Mouse (Mus musculus): ENCODE measurements around the gene Erc2. TPM values are rescaled to one million over a fixed set of nuclear protein-coding genes. Genes with fewer than 3 reads are reported as not detected.

The Erc2 gene
- polyA plus RNA-seq, 1 experiment: 0.53 TPM

DNA sequence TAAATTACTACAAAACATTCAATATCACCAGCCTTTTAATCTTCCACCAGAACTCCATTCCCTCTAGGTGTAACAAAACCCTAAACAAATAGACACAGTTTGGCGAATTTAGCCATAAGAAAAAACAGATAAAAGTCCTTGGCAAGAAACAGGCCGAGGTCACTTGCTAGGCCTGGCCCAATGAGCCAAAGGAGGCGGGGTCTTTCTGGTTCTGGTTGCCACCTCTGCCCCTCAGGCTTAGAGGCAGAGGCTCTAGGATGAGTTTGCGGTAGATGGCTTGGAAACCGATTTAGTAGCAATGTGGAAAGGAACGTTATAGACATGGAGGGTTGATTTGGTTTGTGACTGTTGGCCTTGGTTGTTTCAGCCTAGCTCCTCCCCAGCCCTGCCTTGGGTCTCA is 52.8 kb downstream of the Erc2 start:
- H3K27me3 ChIP-seq (ENCODE audit: control insufficient read depth, insufficient read depth, insufficient read length): no peaks in the 10 kb centered on the region
- H3K4me3 ChIP-seq: no peak overlapping the region
- no peaks in the 10 kb centered on the region for H3K79me2 ChIP-seq (ENCODE audit: control insufficient read depth, insufficient read depth)
- no peak for TF ChIP-seq MYOG (IDR thresholded peaks at IDR 0.05; ENCODE audit: control insufficient read depth in 1 of 3, insufficient read depth in 1 of 3, insufficient read length in 2 of 3, low read depth in 2 of 3)
- TF ChIP-seq E2F4 (IDR thresholded peaks at IDR 0.05; ENCODE audit: insufficient read depth): no peak
- TF ChIP-seq TCF12 (IDR thresholded peaks at IDR 0.05; ENCODE audit: insufficient read depth, poor library complexity, severe bottlenecking): no peak
- no peak for TF ChIP-seq REST (IDR thresholded peaks at IDR 0.05; ENCODE audit: insufficient read depth, insufficient read length)
- no peak for TF ChIP-seq SRF (IDR thresholded peaks at IDR 0.05; ENCODE audit: control insufficient read depth, insufficient read length, low read depth)
- TF ChIP-seq TCF3 (IDR thresholded peaks at IDR 0.05; ENCODE audit: insufficient read length, low read depth): no peak
- TF ChIP-seq USF1 (IDR thresholded peaks at IDR 0.05; ENCODE audit: low read depth): no peak
- TF ChIP-seq POLR2AphosphoS2 (IDR thresholded peaks at IDR 0.05; ENCODE audit: insufficient read length, low read depth): no peak
- TF ChIP-seq POLR2A (IDR thresholded peaks at IDR 0.05; ENCODE audit: insufficient read length, low read depth): no peak
- TF ChIP-seq MAX (IDR thresholded peaks at IDR 0.05; ENCODE audit: low read depth): no peak
- TF ChIP-seq CEBPB (IDR thresholded peaks at IDR 0.05; ENCODE audit: insufficient read depth, poor library complexity, severe bottlenecking): no peak
- no peak for TF ChIP-seq MYOD1 (IDR thresholded peaks at IDR 0.05; ENCODE audit: control insufficient read depth in 1 of 3, insufficient read length in 2 of 3, low read depth in 2 of 3)
- H3K36me3 ChIP-seq (ENCODE audit: control insufficient read depth, insufficient read depth): no peaks in the 10 kb centered on the region
- no peak overlapping the region for H3ac ChIP-seq (ENCODE audit: control insufficient read depth, insufficient read length)
- no peak overlapping the region for H3K4me2 ChIP-seq (ENCODE audit: low read depth)

DNA sequence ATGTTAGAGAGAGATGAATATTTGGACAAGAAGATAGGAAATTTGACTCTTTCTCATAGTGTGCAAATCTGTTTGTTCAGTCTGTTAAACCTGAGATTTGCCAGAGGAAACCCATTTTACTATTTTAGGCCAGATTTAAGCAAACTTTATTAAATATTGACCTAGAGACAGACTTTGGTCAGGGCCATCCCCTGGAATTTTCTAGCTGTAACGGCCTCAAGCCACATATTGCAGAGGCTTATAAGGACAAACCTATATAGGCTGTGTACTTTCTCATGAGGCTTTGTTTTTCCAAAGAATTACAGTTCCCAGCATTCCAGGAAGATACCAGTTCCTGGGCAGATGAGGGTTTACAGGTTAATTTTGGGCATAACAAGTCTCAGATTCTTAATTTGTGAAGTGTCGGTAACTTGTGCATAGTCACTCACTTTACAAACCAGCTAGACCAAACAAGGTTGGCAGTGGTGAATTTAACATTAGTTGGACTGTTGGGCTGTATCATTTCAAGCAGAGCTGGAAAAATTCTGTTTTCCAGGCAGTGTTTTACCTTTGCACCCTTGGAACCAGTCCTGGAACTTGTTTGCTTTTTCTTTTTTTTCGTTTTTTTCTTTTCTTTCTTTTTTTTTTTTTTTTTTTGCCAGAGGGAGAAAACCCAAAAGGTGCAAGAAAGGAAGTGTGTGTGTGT is 60.3 kb downstream of the Erc2 start:
- Histone ChIP-seq H3K79me2 (ENCODE audit: control insufficient read depth, insufficient read depth) (no peaks in the 10 kb centered on the region), H3K36me3 (ENCODE audit: control insufficient read depth, insufficient read depth) (no peaks in the 10 kb centered on the region), H3K4me3 (no peak overlapping the region), H3K4me2 (ENCODE audit: low read depth) (no peak overlapping the region), H3K27me3 (ENCODE audit: control insufficient read depth, insufficient read depth, insufficient read length) (no peaks in the 10 kb centered on the region), H3ac (ENCODE audit: control insufficient read depth, insufficient read length) (no peak overlapping the region)
- no peak for TF ChIP-seq TCF12 (IDR thresholded peaks at IDR 0.05; ENCODE audit: insufficient read depth, poor library complexity, severe bottlenecking)
- no peak for TF ChIP-seq REST (IDR thresholded peaks at IDR 0.05; ENCODE audit: insufficient read depth, insufficient read length)

- Histone ChIP-seq H3ac (ENCODE audit: control insufficient read depth, insufficient read length) (no peak overlapping the region), H3K4me2 (ENCODE audit: low read depth) (no peak overlapping the region), H3K79me2 (ENCODE audit: control insufficient read depth, insufficient read depth) (no peaks in the 10 kb centered on the region), H3K36me3 (ENCODE audit: control insufficient read depth, insufficient read depth) (no peaks in the 10 kb centered on the region), H3K27me3 (ENCODE audit: control insufficient read depth, insufficient read depth, insufficient read length) (no peaks in the 10 kb centered on the region), H3K4me3 (no peak overlapping the region)
- no peak for TF ChIP-seq MYOG (IDR thresholded peaks at IDR 0.05; ENCODE audit: control insufficient read depth in 1 of 3, insufficient read depth in 1 of 3, insufficient read length in 2 of 3, low read depth in 2 of 3)
Observed at GRCm38 (mm10) chr14:27695781-27696180, 73.6 kb downstream of the Erc2 start.

DNA sequence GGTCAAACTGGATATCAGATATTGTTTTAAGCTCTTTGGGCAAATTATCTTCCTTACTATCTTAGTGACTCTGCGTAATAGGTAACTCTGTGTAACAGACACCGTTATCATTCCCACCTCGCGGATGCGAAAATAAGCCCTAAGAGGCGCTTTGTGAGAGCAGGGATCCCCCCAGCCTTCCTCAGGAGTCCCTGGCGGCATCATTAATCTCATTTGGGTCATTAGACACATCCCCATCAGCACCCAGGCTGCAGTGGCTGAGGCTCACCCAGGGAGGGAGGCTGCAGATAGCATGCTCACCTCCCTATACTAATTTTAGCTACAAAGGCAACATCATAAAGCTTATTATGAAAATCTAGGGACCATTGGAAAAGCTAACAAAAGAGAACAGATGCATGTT is 95.1 kb downstream of the Erc2 start:
- Histone ChIP-seq H3K27me3 (ENCODE audit: control insufficient read depth, insufficient read depth, insufficient read length) (no peaks in the 10 kb centered on the region), H3K36me3 (ENCODE audit: control insufficient read depth, insufficient read depth) (no peaks in the 10 kb centered on the region), H3K79me2 (ENCODE audit: control insufficient read depth, insufficient read depth) (no peaks in the 10 kb centered on the region), H3ac (ENCODE audit: control insufficient read depth, insufficient read length) (no peak overlapping the region), H3K4me3 (no peak overlapping the region), H3K4me2 (ENCODE audit: low read depth) (no peak overlapping the region)
- no peak for TF ChIP-seq POLR2AphosphoS2 (IDR thresholded peaks at IDR 0.05; ENCODE audit: insufficient read length, low read depth)
- TF ChIP-seq MAX (IDR thresholded peaks at IDR 0.05; ENCODE audit: low read depth): no peak
- TF ChIP-seq REST (IDR thresholded peaks at IDR 0.05; ENCODE audit: insufficient read depth, insufficient read length): no peak
- no peak for TF ChIP-seq USF1 (IDR thresholded peaks at IDR 0.05; ENCODE audit: low read depth)
- TF ChIP-seq CEBPB (IDR thresholded peaks at IDR 0.05; ENCODE audit: insufficient read depth, poor library complexity, severe bottlenecking): no peak
- no peak for TF ChIP-seq MYOG (IDR thresholded peaks at IDR 0.05; ENCODE audit: control insufficient read depth in 1 of 3, insufficient read depth in 1 of 3, insufficient read length in 2 of 3, low read depth in 2 of 3)
- no peak for TF ChIP-seq E2F4 (IDR thresholded peaks at IDR 0.05; ENCODE audit: insufficient read depth)
- TF ChIP-seq TCF12 (IDR thresholded peaks at IDR 0.05; ENCODE audit: insufficient read depth, poor library complexity, severe bottlenecking): no peak
- no peak for TF ChIP-seq POLR2A (IDR thresholded peaks at IDR 0.05; ENCODE audit: insufficient read length, low read depth)

- no peak overlapping the region for H3K4me2 ChIP-seq (ENCODE audit: low read depth)
Observed at GRCm38 (mm10) chr14:27719601-27720000, 97.4 kb downstream of the Erc2 start.

More at GRCm38 (mm10) chr14:27719601-27720000, 97.4 kb downstream of the Erc2 start:
- Histone ChIP-seq H3ac (ENCODE audit: control insufficient read depth, insufficient read length) (no peak overlapping the region), H3K36me3 (ENCODE audit: control insufficient read depth, insufficient read depth) (no peaks in the 10 kb centered on the region), H3K4me3 (no peak overlapping the region), H3K27me3 (ENCODE audit: control insufficient read depth, insufficient read depth, insufficient read length) (no peaks in the 10 kb centered on the region), H3K79me2 (ENCODE audit: control insufficient read depth, insufficient read depth) (no peaks in the 10 kb centered on the region)
- TF ChIP-seq E2F4 (IDR thresholded peaks at IDR 0.05; ENCODE audit: insufficient read depth) (no peak), POLR2A (IDR thresholded peaks at IDR 0.05; ENCODE audit: insufficient read length, low read depth) (no peak), USF1 (IDR thresholded peaks at IDR 0.05; ENCODE audit: low read depth) (no peak), SRF (IDR thresholded peaks at IDR 0.05; ENCODE audit: control insufficient read depth, insufficient read length, low read depth) (no peak), MYOG (IDR thresholded peaks at IDR 0.05; ENCODE audit: control insufficient read depth in 1 of 3, insufficient read depth in 1 of 3, insufficient read length in 2 of 3, low read depth in 2 of 3) (no peak)
